Mouse (Mus musculus): ENCODE results near the gene Ttc27.
"Not testable (repeated sequence)": the region's sequence is repeated elsewhere in the genome, so short reads cannot be mapped to it uniquely, and the experiment has no call there.

Ttc27 gene

GRCm38 (mm10) chr17:74717618-74718151, at the start of gene Ttc27:
Gene Ttc27, plus strand, starts transcription at chr17:74717732.
- in situ Hi-C loops (cut with MboI, MseI): no loop called here

GRCm38 (mm10) chr17:74668010-74668409, 49.5 kb upstream of the Ttc27 start:
- in situ Hi-C loops (cut with MboI, MseI): no loop called here

DNA sequence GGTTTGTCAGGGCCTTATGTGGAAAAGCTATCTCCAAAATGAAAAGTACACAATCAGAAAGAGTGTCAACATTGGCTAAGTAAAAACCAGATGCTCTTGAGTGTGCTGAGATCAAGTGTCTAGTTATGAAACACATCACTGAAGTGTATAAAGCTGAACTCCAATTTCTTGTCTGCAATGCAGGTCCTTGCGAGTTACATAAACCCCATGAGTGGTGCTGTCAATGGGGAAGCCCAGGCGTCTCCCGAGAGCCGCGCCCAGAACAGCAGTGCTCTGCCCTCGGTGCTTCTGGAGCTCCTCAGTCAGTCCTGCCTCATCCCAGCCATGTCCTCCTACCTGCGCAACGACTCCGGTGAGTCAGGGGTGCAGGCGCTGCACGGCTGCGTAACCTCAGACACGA, 47.5 kb upstream of the Ttc27 start:
- in situ Hi-C loops (cut with MboI, MseI): no loop called here

DNA sequence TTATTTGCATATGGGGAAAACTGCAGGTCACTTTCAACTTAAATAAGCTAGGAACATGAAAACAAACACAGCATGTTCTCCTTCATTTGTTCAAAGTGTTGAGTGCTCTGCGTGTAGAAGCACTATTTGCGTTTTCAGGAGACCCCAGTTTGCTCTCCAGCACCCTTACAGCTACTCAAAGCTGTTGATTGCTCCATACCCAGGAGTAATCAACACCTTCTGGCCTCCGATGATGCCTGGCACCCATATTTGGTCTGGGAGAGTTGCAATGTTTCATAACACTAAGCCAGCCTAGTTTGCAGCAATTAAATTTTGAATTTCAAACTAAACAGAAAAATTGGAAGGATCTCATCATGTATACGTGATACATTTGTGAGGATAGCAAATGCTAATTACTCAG, 45.1 kb upstream of the Ttc27 start:
- in situ Hi-C loops (cut with MboI, MseI): no loop called here

GRCm38 (mm10) chr17:74673251-74673650, 44.3 kb upstream of the Ttc27 start:
- in situ Hi-C loops (cut with MboI, MseI): no loop called here

DNA sequence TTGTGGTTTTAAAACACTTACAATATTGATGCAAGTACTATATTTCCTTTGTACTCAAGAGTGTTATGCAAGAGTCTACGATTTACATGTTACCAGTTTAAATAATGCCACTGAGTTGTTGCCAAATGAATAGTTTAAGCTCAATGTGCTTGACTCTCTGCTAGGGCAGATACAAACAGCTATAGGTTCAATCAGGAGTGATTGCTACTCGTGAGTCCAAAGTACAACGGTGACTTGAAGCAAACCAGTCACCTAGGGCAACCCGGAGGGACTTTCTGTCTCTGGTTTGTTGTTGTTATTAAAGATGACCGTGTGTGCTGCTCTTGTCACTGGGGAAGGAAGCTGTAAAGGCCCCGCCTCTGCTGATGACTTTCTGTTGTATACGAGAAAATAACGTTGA, 39.5 kb upstream of the Ttc27 start:
- in situ Hi-C loops (cut with MboI, MseI): no loop called here

- in situ Hi-C loops (cut with MboI, MseI): no loop called here
These were observed 32.6 kb upstream of the Ttc27 start for GRCm38 (mm10) chr17:74684927-74685326.

DNA sequence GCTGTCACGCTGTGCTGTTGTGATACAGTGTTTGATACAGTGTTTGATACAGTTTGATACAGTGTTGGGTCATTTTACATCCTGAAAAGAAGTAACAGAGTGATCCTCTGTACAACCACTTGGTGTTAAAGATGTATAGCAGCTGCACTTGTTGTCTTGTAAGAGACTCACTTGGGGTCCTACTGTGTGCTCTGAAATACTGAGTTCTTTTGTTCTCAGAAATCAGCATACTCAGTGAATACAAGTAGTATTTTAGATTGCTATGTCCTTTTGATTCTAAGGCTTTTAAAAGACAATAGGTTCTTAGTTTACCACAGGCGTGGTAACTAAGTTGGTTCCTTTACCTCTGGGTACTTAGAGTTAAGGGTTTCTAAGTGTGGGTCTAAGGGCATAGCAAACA, 29.0 kb upstream of the Ttc27 start:
- in situ Hi-C loops (cut with MboI, MseI): no loop called here

- in situ Hi-C loops (cut with MboI, MseI): no loop called here
These were observed 28.1 kb upstream of the Ttc27 start for GRCm38 (mm10) chr17:74689406-74689805.

DNA sequence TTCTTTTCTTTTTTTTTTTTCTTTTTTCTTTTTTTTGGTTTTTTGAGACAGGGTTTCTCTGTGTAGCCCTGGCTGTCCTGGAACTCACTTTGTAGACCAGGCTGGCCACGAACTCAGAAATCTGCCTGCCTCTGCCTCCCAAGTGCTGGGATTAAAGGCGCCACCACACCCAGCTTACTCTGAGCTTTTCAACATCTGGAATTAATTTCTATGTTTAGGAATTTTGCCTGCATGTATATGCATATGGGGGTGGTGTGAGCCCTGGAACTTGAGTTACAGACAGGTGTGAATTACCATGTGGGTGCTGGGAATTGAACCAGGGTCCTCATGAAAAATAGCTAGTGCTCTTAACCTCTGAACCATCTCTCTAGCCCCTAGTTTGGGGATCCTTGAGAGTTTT, 15.9 kb upstream of the Ttc27 start:
- in situ Hi-C loops (cut with MboI, MseI): not testable (repeated sequence)

DNA sequence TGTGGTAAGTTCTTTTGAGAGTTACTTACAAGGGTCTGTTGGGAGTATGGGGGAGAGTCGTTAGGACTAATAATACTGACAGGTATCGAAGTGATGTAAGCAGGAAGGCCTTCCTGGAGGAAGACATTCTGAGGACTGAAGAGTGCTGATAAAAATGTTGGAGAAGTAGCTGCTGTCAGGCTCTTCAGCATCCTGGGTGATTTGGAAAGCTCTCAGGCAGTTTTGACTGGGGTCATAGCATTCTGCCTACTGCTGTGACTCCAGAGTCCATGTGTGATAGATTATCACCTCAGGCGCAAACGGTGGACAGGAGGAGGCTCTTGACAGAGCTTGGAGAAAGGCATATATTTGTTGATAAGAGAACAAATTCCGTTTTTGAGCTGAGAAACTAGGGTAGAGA, 12.1 kb upstream of the Ttc27 start:
- in situ Hi-C loops (cut with MboI, MseI): no loop called here

DNA sequence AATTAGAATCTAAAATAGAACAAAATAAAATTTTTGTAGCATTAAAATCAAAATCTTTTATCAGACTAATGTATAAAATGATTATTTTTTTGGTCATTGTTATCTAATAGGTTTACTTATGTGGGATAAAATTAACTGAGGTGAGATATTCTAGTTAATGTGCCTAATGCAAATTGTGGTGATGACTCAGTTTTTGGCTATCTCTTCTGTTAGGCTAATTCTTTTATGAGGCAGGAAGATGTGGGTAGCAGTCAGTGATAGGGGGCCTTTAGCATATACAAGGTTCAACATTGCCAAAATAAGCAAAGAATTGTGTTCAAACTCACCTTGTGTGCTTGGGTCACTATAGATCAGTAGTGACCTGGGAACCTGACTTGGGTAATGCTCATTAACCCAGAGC, 10.9 kb upstream of the Ttc27 start:
- in situ Hi-C loops (cut with MboI, MseI): no loop called here

DNA sequence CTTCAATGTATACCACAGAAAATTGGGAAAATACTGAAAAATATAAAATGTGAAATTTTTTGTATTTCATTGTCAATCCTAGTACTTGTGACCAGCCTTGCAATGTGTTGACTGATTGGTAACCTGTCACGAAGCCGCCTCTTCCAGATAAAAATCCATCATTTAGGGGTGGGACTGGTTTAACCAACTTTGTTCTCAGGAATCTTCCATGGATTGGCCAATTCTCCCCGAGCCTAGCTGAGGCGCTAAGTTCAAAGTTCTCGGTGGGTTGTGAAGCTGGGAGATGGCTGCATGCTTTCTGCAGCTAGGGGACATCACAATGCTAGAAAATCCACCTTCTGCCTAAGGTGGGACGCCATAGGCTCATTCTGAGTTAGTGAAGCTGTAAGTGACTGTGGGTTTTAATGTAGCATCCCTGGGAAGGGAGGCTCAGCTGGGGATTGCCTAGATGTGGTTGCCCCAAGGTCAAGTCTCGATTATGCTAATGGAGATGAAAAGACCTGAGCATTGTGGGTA, 9.8 kb upstream of the Ttc27 start:
- in situ Hi-C loops (cut with MboI, MseI): no loop called here

- in situ Hi-C loops (cut with MboI, MseI): no loop called here
These were observed 6.8 kb upstream of the Ttc27 start for GRCm38 (mm10) chr17:74710731-74711130.

- in situ Hi-C loops (cut with MboI, MseI): no loop called here
These were observed 5.9 kb upstream of the Ttc27 start for GRCm38 (mm10) chr17:74711627-74712026.

DNA sequence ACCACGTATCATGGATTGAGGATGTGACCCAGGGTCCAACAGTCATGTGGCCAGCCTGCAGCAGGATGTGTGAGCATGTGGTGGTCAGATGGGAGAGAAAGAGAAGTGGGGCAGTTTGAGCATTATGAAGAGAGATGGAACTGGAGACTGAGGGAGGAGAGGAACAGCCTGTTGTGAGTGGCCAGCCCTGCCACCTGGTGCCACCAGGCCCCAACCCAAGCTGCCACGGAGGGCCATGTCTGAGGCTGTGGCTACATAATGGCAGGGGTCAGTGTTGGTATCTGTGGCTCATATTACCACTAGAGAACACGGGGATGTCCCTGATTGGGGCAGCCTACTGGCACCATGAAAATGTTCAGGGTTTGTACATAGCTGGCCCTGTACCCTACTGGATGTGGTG, 2.4 kb upstream of the Ttc27 start:
- in situ Hi-C loops (cut with MboI, MseI): no loop called here

GRCm38 (mm10) chr17:74715724-74716123, 1.8 kb upstream of the Ttc27 start:
- in situ Hi-C loops (cut with MboI, MseI): no loop called here

DNA sequence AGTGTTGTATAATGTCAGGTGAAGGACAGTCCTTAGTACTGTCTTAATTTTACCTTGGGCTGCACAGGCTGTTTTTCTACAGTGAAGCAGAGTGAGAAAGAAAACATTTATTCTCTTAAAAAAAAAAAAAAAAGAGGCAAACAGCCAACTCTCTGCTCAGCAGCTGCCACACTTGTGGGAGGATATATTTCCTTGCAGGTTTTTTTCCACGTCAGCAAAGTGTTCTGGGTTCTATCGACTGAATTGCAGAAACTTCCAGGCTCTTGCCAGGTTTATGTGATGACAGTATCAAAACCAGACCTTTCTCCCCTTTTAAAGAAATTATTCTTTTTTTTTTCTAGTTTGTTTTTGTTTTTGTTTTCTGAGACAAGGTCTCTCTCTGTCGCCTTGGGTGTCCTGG, 889 bp upstream of the Ttc27 start:
- in situ Hi-C loops (cut with MboI, MseI): no loop called here

GRCm38 (mm10) chr17:74717091-74717617, 378 bp upstream of the Ttc27 start:
- in situ Hi-C loops (cut with MboI, MseI): no loop called here

- in situ Hi-C loops (cut with MboI, MseI): loop anchor here (25.0 kb wide), 1 partner anchor 804 kb away; no protein-coding TSS in a partner anchor
These were observed 15.3 kb downstream of the Ttc27 start for GRCm38 (mm10) chr17:74732872-74733271.

GRCm38 (mm10) chr17:74735392-74735791, 17.9 kb downstream of the Ttc27 start:
- in situ Hi-C loops (cut with MboI, MseI): loop anchor here (25.0 kb wide), 1 partner anchor 802 kb away; no protein-coding TSS in a partner anchor

- in situ Hi-C loops (cut with MboI, MseI): loop anchor here (25.0 kb wide), 1 partner anchor 788 kb away; no protein-coding TSS in a partner anchor
These were observed 32.1 kb downstream of the Ttc27 start for GRCm38 (mm10) chr17:74749659-74750058.

DNA sequence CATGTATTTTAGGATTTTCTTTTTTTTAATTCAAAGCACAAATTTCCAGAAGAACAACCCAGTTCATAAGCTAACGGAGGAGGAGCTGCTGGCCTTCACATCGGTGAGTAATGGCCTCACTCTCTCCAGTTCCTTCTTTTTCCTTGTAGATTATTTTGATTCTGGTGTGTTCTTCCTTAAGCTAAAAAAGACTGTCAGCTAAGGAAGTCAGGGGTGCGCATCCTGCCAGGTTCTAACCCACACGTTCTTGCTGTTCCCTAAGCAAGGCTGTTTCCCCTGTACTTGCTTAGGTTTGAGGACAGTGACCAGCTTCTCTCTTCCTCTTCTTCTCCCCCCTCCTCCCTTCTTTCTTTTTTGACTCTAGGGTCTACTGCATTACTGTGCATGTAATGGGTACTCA, 33.5 kb downstream of the Ttc27 start:
- in situ Hi-C loops (cut with MboI, MseI): no loop called here

All from regulatory T cell (primary cell).